Mouse (Mus musculus): ENCODE results near the gene Clcn3.

Clcn3 gene

DNA sequence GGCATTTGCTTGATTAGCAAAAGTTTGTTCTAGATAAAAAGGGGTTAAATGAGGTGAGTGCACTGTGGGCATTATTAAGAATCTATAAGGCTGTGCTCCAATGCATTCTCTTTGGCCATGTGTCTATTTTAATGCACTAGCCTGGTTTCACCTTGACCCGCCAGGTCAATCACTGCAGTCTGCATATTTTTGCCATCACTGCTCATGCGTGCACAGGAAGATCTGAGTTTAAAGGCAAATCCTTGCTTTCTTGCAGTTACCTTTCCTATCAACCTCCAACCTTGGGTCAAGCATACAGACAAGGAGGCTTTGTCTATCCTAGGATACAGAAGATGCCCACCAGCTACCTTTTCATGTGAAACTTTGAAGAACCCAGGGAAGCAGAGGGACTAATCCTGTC, 113.3 kb downstream of the Clcn3 start:
- in situ Hi-C loops (cut with MboI, MseI), result loop anchor here (5.0 to 10.0 kb wide), 2 partner anchors 252 to 365 kb away; partner anchors contain the start of genes Aadat and Gm10283

DNA sequence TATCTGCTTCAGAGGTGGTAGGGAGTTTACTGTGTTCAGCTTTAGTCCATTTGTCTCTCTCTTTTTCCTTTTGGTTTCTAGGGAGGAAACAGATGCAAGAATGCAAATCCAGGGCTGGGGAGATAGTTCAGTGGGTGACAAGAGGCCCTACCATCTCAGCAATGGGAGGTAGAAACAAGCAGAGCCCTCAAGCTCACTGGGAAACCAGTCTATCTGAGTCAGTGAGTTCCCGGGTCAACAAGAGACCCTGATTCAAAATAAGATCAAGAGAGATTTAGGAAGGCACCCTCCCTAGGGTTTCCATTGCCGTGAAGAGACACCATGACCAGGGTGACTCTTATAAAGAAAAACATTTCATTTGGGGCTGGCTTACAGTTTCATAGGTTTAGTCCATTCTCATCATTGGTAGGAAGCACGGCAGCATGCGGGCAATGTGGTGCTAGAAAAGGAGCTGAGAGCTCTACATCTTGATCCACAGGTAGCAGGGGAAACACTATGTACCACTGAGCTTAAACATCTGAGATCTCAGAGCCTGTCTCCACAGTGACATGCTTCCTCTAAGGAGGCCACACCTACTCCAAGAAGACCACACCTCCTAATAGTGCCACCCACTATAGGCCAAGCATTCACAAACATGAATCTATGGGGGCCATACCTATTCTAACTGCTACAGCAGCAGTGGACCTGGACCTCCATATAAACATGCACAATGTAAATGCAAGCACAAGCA, 114.7 kb downstream of the Clcn3 start:
- in situ Hi-C loops (cut with MboI, MseI), result loop anchor here (5.0 to 10.0 kb wide), 2 partner anchors 251 to 364 kb away; partner anchors contain the start of genes Aadat and Gm10283

DNA sequence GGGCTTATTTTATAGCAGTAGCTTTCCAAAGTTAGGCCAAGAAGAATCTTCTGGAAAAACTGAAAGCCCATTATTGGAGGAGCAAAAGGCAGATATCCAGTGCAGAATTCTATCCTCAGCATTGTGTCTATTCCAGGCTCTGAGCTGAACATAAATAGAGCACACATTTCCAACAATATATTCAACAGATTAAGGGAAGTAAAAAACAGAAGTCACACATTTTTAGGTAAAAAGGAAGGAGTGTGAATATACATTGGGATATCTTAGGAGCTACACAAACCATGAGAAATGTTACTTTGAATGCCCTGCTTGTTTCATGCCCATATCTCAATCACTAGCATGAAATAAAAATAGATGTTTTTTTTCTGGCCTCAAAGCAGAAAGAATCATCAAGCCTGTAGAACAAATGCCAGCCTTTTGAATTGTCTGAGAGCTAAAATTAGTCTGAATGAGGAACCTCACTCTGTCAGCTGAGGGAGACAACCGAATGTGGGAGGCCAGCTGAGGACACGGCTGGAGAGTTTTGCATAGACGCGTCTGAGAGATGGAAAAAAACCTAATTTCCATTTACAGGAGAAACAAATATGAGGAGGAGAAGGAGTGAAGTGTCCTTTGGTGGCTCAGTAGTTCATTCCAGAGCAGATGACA, 115.5 kb downstream of the Clcn3 start:
- in situ Hi-C loops (cut with MboI, MseI), result loop anchor here (5.0 to 10.0 kb wide), 2 partner anchors 250 to 363 kb away; partner anchors contain the start of genes Aadat and Gm10283

DNA sequence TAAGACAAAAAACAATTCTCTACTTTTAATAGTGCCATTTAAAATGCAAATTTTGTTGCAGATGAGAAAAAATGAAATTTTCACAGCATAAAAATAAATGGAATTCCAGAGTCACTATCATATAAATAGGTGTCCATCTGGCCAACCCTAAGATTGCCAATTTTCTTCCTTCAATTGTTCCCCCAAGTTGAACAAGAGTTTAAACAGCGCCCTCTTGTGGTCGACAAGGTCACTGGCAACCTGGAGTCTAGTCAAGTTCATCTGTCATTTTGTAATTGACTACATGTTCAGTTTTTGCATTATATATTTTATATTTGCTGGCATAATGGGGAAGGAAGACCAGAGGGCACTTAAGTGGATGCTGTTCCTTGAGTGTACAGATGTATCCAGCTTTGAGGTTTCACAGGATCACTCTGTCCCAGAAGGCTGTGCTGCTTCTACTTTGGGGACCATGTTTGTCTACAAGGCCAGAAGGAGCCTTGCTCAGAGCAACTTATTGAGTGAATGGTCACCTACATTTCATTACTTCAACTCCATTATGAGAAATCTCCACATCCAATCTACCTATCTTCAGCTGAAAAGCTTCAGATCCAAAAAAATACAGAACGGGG, 117.5 kb downstream of the Clcn3 start:
- in situ Hi-C loops (cut with MboI, MseI), result loop anchor here (5.0 to 10.0 kb wide), 2 partner anchors 248 to 361 kb away; partner anchors contain the start of genes Aadat and Gm10283

DNA sequence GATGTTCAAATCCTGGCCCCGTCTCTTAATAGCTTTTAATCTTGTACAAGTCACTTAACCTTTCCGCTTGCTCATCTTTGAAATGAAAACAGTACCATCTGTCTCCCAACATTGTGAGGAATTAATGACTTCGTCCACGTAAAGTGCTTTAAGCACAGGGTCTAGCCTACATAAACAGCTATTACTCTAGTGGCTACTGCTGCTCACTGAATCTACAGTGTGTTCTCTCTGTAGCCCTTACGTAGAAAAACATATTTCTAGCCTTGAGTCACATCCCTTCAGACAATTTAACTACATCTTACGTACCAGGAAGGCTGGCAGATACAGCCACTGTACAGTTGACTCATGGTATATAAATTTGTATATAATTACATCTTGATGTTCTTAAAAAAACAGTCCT, 118.2 kb downstream of the Clcn3 start:
- in situ Hi-C loops (cut with MboI, MseI), result loop anchor here (5.0 to 10.0 kb wide), 2 partner anchors 248 to 360 kb away; partner anchors contain the start of genes Aadat and Gm10283

DNA sequence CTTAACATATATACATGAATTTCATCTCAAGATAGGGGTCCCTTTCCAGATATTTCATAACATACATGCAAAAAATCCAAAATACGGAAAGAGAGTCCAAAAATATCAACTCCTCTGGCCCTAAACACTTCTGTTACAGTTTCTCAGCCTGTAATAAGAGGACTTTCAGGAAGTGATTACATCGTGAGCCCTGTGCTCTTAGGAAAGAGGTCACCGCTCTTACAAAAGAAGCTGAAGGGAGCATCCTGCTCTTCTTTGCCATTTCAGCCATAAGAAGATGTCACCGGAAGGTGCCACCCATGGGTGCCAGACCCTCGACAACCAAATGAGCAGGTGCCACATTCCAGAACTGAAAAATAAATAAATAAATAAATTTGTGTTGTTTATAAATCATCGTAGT, 121.3 kb downstream of the Clcn3 start:
- in situ Hi-C loops (cut with MboI, MseI), result loop anchor here (10.0 kb wide), 1 partner anchor 357 kb away; the partner anchor contains the start of genes Aadat and Gm10283

DNA sequence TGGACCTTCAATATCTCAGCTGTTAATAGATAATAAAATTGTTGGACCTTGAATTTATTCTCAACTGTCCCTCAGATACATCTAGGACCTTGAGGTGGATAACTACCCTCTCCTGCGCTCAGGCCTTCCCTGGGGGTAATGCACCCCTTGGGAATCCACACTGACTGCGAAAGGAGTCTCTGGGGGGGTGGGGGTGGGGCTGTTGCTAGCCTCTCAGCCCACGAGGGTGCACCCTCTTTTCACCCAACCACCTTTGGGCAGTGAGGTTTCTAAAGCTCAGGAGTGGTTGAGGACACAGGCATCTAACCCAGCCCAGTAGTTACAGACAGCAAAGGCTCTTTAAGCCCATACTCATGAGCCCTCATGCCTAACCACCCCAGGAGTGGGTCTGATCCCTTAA, 122.4 kb downstream of the Clcn3 start:
- in situ Hi-C loops (cut with MboI, MseI), result loop anchor here (10.0 kb wide), 1 partner anchor 356 kb away; the partner anchor contains the start of genes Aadat and Gm10283
